Mouse (Mus musculus) cerebellum, adult 8-10 months (tissue): ENCODE results near the gene Lim2.

Experiments
- DNase-seq: peaks from one replicate; pipeline ENCODE4 v3.0.0; 2022

Gene Lim2

GRCm38 (mm10) chr7:43447801-43448200, 20.3 kb downstream of the Lim2 start:
- no peak for DNase-seq

DNA sequence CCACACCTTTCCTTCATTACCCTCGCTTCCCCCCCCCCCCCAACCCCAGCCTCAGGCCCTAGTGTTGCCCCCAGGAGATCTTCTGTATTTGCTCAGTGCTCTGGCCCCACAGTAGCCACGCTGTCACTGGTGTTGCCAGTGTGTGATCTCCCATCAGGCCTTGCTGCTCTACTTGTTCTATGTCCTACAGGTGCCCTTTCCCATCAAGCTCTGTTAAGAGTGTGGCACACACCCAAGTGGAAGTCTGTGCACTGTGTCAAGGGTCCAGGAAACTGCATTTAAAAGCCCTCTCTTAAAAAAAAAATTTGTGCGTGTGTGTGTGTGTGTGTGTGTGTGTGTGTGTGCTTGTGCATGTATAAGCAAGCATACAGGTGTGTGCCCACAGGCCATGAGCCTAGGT, 20.8 kb downstream of the Lim2 start:
- no peak for DNase-seq

- DNase-seq: no peak
Observed at GRCm38 (mm10) chr7:43449811-43450210, 22.3 kb downstream of the Lim2 start.

- no peak for DNase-seq
Observed at GRCm38 (mm10) chr7:43451726-43452125, 24.3 kb downstream of the Lim2 start.

- no peak for DNase-seq
Observed at GRCm38 (mm10) chr7:43452609-43453008, 25.1 kb downstream of the Lim2 start.

- no peak for DNase-seq
Observed at GRCm38 (mm10) chr7:43453599-43454355, 26.3 kb downstream of the Lim2 start.

DNA sequence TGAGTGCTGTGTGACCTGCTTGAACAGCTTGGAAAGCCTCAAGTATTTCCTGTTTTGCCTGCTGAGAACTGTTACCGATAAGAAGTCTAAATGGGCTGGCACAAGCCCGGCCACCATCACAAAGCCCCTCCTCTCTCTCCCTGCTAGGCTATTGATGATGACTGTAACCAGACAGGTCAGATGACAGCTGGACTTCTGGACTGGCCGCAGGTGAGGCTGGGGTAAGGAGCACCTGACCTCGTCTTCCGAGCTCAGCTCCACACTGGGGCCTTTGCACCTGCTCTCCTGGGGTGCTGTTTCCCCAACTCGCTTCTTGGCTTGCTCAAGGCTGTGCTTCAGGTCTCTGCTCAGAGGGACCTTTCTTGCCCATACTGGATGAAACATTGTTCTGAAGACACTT, 26.9 kb downstream of the Lim2 start:
- DNase-seq: no peak

DNA sequence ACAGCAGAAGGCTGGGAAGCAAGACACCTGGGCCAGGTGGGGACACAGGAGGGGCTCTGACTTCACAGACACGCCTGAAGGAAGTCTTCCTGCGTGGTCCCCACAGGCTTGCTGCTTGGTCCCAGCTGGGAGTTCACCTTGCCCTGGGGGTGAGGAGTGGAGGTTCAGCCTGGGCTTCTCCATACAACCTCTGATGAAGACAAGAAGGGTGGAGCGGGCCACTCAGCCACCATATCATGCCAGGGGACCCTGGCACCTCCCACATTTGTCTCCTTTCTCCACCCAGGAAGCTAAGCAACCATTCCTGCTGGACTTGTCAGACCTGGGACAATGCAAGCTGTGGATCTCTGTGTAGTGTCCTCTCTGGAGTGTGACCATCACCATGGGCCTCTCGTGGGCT, 35.4 kb downstream of the Lim2 start, which contains the start of gene Vsig10l:
Gene Vsig10l, plus strand, starts transcription at position 301 of the 400 bp plus-strand sequence.
- DNase-seq: no peak

GRCm38 (mm10) chr7:43463976-43464375, 36.5 kb downstream of the Lim2 start:
- DNase-seq: no peak

DNA sequence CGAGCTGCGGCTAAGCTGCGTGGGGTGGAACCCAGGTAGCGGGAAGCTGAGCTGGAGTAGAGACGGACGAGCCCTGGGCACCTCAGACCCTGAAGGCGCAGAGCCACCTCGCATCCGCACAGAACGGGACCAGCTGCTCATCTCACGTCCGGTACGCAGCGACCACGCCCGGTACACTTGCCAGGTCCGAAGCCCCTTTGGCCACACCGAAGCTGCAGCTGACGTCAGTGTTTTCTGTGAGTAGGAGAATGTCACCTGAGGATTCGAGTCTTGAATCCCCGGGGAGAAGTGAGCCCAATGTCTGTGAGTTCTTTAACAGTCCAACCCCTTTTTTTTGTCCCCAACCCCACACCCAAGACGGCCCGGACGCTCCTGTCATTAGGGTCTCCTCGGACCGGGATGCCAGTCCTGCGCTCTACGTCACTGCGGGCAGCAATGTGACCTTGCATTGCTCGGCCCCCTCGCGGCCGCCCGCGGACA, 37.4 kb downstream of the Lim2 start:
- no peak for DNase-seq

- peak; percentile 68 for DNase-seq
Observed at GRCm38 (mm10) chr7:43465344-43466098, 38.1 kb downstream of the Lim2 start.

- DNase-seq: peak; percentile 77
Observed at GRCm38 (mm10) chr7:43466099-43466694, 38.7 kb downstream of the Lim2 start.

DNA sequence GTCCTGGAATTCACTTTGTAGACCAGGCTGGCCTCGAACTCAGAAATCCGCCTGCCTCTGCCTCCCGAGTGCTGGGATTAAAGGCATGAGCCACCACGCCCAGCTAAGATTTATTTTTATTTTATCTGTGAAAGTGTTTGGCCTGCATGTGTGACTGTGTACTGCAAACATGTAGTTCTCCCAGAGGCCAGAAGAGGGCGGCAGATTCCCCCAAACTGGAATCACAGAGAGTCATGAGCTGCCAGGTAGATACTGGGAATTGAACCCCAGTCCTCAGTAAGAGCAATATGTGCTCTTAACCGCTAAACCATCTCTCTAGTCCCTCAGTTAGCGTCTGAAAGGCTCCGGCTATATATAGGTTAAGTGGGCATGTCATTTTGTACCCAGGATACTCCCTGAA, 42.9 kb downstream of the Lim2 start:
- DNase-seq: no peak

GRCm38 (mm10) chr7:43475706-43476105, 48.2 kb downstream of the Lim2 start:
- no peak for DNase-seq

- no peak for DNase-seq
Observed at GRCm38 (mm10) chr7:43476376-43476775, 48.9 kb downstream of the Lim2 start.

- no peak for DNase-seq
Observed at GRCm38 (mm10) chr7:43481191-43481590, 53.7 kb downstream of the Lim2 start.

DNA sequence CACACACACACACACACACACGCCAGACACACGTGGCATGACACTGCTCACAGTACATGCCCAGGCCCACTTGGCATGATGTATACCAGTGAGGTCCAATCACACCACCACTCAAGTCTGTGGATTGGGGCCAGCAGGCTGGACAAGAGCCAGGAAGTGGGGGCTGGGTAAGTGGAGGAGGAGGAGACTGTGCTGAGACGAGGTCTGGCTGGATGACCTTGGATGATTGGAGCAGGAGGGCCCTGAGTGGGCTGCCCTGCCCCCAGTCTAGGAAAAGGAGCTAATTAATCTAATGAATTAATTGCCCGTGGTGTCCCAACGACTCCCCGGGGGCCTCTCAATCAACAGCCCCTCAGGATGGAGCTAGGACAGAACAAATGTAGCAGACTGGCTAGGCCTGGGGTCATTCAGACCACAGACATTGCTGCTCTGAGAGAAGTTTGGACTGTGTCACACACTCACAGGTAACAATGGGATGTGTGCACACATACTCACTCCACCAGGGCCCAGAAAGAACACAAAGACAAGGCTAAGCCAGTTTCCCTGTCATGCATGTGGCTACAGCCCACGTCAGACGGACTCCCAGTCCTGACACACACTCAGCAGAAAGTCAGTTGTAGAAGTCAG, 54.7 kb downstream of the Lim2 start:
- DNase-seq: no peak

- no peak for DNase-seq
Observed at GRCm38 (mm10) chr7:43483236-43483635, 55.8 kb downstream of the Lim2 start.
